Mouse (Mus musculus) megakaryocyte, embryonic 14.5 days (primary cell): ENCODE results near the gene Rassf8.

Experiments used
- FLI1 ChIP-seq: IDR thresholded peaks from 2 replicates; pipeline ENCODE4 v1.6.1; 2012; ENCODE audit warnings: low read length, inconsistent platforms, mixed read lengths
- GATA1 ChIP-seq: IDR thresholded peaks from 3 replicates; pipeline ENCODE4 v1.6.1; 2012; ENCODE audit warnings: mixed read lengths, low read length, inconsistent platforms, borderline replicate concordance

GRCm38 (mm10) chr6:145756640-145757005 lies 10.1 kb downstream of the Rassf8 start:
- TF ChIP-seq GATA1 (no peak), FLI1 (no peak)
